Mouse (Mus musculus) liver, embryonic 15.5 days (tissue): Measurements from ENCODE around the gene Pidd1. TPM values are rescaled to one million over a fixed set of nuclear protein-coding genes. Genes with fewer than 3 reads are reported as not detected.

ENCODE experiments used
- ATAC-seq: fragments of 200-750 bp; cut with Nextera tagmentation; 2 replicates; pipeline ENCODE4 v1.8.0; 2017; ENCODE audit warnings: moderate number of reproducible peaks, mild to moderate bottlenecking, moderate library complexity; ENCODE audit not compliant: insufficient read depth
- H3K27ac ChIP-seq: fragments of 300-500 bp; sonication (generic); replicated peaks from 2 replicates; pipeline ENCODE4 v1.5.1; 2015; ENCODE audit warnings: mild to moderate bottlenecking, inconsistent platforms
- H3K27me3 ChIP-seq: fragments of 300-500 bp; sonication (generic); 2 replicates; pipeline ENCODE4 v1.6.1; 2015; ENCODE audit warnings: mild to moderate bottlenecking, inconsistent platforms
- H3K36me3 ChIP-seq: fragments of 300-500 bp; sonication (generic); replicated peaks from 2 replicates; pipeline ENCODE4 v1.6.1; 2015; ENCODE audit warnings: moderate library complexity, mild to moderate bottlenecking, inconsistent platforms
- H3K4me1 ChIP-seq: fragments of 300-500 bp; sonication (generic); replicated peaks from 2 replicates; pipeline ENCODE4 v1.6.1; 2015; ENCODE audit warnings: inconsistent platforms
- H3K4me2 ChIP-seq: fragments of 300-500 bp; sonication (generic); 2 replicates; pipeline ENCODE4 v1.6.1; 2015; ENCODE audit warnings: moderate library complexity, mild to moderate bottlenecking, inconsistent platforms
- H3K4me3 ChIP-seq: fragments of 300-500 bp; sonication (generic); replicated peaks from 2 replicates; pipeline ENCODE4 v1.5.1; 2015; ENCODE audit warnings: mild to moderate bottlenecking, inconsistent platforms
- H3K9ac ChIP-seq: fragments of 300-500 bp; sonication (generic); 2 replicates; pipeline ENCODE4 v1.6.1; 2015; ENCODE audit warnings: moderate library complexity, mild to moderate bottlenecking, inconsistent platforms
- H3K9me3 ChIP-seq: fragments of 300-500 bp; sonication (generic); replicated peaks from 2 replicates; pipeline ENCODE4 v1.6.1; 2016; ENCODE audit warnings: inconsistent platforms
- WGBS: fragments of 180-500 bp; shearing (Covaris S2); methylation state at CpG from one replicate; pipeline ENCODE4 v1.1.7; 2015; ENCODE audit warnings: mixed read lengths; ENCODE audit not compliant: insufficient replicate concordance; 5-methylcytosine and 5-hydroxymethylcytosine counted together
- polyA plus RNA-seq: library from polyadenylated mRNA; unstranded; fragments of >200 nt; fragmentation: Nextera tagmentation; extraction: Ambion mirVana; gene quantifications from 2 replicates; pipeline ENCODE4 v1.2.1, GENCODE M21; 2015

Gene Pidd1
- polyA plus RNA-seq = 10.3 and 10.7 TPM in 2 replicates

- under 1% methylated on average over 25 of the region's 25 CpGs for WGBS
- Histone ChIP-seq H3K4me1 (peaks cover 70% of the 10 kb centered on the region), H3K27ac (peak within 1 kb of the TSS; percentile 82), H3K4me2 (peak within 1 kb of the TSS; percentile 94), H3K36me3 (peaks cover 41% of the 10 kb centered on the region), H3K27me3 (no peaks in the 10 kb centered on the region), H3K9me3 (no peaks in the 10 kb centered on the region), H3K4me3 (peak within 1 kb of the TSS; percentile 68), H3K9ac (peak within 1 kb of the TSS; percentile 75)
- peak; percentile 60 for ATAC-seq
These were observed at the start of gene Pidd1 for GRCm38 (mm10) chr7:141443828-141444237. Pidd1 (minus strand) TSS chr7:141444025.

GRCm38 (mm10) chr7:141492738-141493137 lies 48.9 kb upstream of the Pidd1 start:
- H3K36me3 ChIP-seq = peaks cover 36% of the 10 kb centered on the region
- no peak overlapping the region for H3K4me3 ChIP-seq
- no peak for ATAC-seq
- H3K9ac ChIP-seq = no peak overlapping the region
- no peaks in the 10 kb centered on the region for H3K9me3 ChIP-seq
- no peak overlapping the region for H3K27ac ChIP-seq
- WGBS = 83% methylated on average over 5 of the region's 5 CpGs
- no peak overlapping the region for H3K4me2 ChIP-seq
- no peaks in the 10 kb centered on the region for H3K27me3 ChIP-seq
- no peaks in the 10 kb centered on the region; the same call in 1 of the 2 replicates for H3K4me1 ChIP-seq

- Histone ChIP-seq H3K27ac (no peak overlapping the region), H3K9me3 (no peaks in the 10 kb centered on the region), H3K4me1 (peaks cover 3% of the 10 kb centered on the region; the same call in 1 of the 2 replicates), H3K36me3 (peaks cover 31% of the 10 kb centered on the region), H3K4me2 (no peak overlapping the region), H3K9ac (no peak overlapping the region), H3K4me3 (no peak overlapping the region), H3K27me3 (no peaks in the 10 kb centered on the region)
- 29% methylated on average over 2 of the region's 2 CpGs for WGBS
- ATAC-seq = peak; percentile 53
These were observed 47.3 kb upstream of the Pidd1 start for GRCm38 (mm10) chr7:141491151-141491550.

- Histone ChIP-seq H3K27ac (no peak overlapping the region), H3K4me2 (no peak overlapping the region), H3K4me3 (no peak overlapping the region), H3K4me1 (peaks cover 9% of the 10 kb centered on the region), H3K27me3 (peaks cover 21% of the 10 kb centered on the region), H3K9me3 (no peaks in the 10 kb centered on the region), H3K9ac (no peak overlapping the region), H3K36me3 (peaks cover 6% of the 10 kb centered on the region; the same call in 1 of the 2 replicates)
- WGBS = 77% methylated on average over 7 of the region's 7 CpGs
- ATAC-seq = no peak
These were observed 43.3 kb upstream of the Pidd1 start for GRCm38 (mm10) chr7:141487141-141487540.

- H3K4me3 ChIP-seq = no peak overlapping the region
- H3K9me3 ChIP-seq = no peaks in the 10 kb centered on the region
- H3K4me2 ChIP-seq = no peak overlapping the region
- peaks cover 18% of the 10 kb centered on the region for H3K4me1 ChIP-seq
- peaks cover 30% of the 10 kb centered on the region for H3K27me3 ChIP-seq
- WGBS = 85% methylated on average over 1 of the region's 1 CpGs
- ATAC-seq = no peak
- no peak overlapping the region for H3K9ac ChIP-seq
- H3K27ac ChIP-seq = no peak overlapping the region
- no peaks in the 10 kb centered on the region for H3K36me3 ChIP-seq
These were observed 42.4 kb upstream of the Pidd1 start for GRCm38 (mm10) chr7:141486239-141486638.

GRCm38 (mm10) chr7:141485606-141486005 lies 41.8 kb upstream of the Pidd1 start:
- H3K4me3 ChIP-seq = no peak overlapping the region
- peaks cover 24% of the 10 kb centered on the region for H3K4me1 ChIP-seq
- no peak overlapping the region for H3K27ac ChIP-seq
- H3K4me2 ChIP-seq = no peak overlapping the region
- H3K36me3 ChIP-seq = no peaks in the 10 kb centered on the region
- H3K9ac ChIP-seq = no peak overlapping the region
- WGBS = 77% methylated on average over 2 of the region's 2 CpGs
- H3K9me3 ChIP-seq = no peaks in the 10 kb centered on the region
- H3K27me3 ChIP-seq = peaks cover 36% of the 10 kb centered on the region
- no peak for ATAC-seq

GRCm38 (mm10) chr7:141485186-141485585 lies 41.4 kb upstream of the Pidd1 start:
- Histone ChIP-seq H3K36me3 (no peaks in the 10 kb centered on the region), H3K27ac (no peak overlapping the region), H3K9ac (no peak overlapping the region), H3K4me3 (no peak overlapping the region), H3K9me3 (no peaks in the 10 kb centered on the region), H3K4me1 (peaks cover 28% of the 10 kb centered on the region), H3K27me3 (peaks cover 40% of the 10 kb centered on the region), H3K4me2 (no peak overlapping the region)
- WGBS = 50% methylated on average over 2 of the region's 2 CpGs
- ATAC-seq = no peak

GRCm38 (mm10) chr7:141484186-141485120 lies 40.6 kb upstream of the Pidd1 start:
- Histone ChIP-seq H3K4me1 (peaks cover 29% of the 10 kb centered on the region), H3K9me3 (no peaks in the 10 kb centered on the region), H3K27ac (no peak overlapping the region), H3K4me3 (no peak overlapping the region), H3K4me2 (no peak overlapping the region), H3K9ac (no peak overlapping the region), H3K36me3 (no peaks in the 10 kb centered on the region), H3K27me3 (peaks cover 40% of the 10 kb centered on the region)
- no peak for ATAC-seq
- WGBS = 69% methylated on average over 5 of the region's 5 CpGs

GRCm38 (mm10) chr7:141483114-141483653 lies 39.4 kb upstream of the Pidd1 start:
- Histone ChIP-seq H3K9ac (no peak overlapping the region), H3K27me3 (peaks cover 40% of the 10 kb centered on the region), H3K4me1 (peaks cover 34% of the 10 kb centered on the region), H3K4me3 (no peak overlapping the region), H3K27ac (no peak overlapping the region), H3K9me3 (no peaks in the 10 kb centered on the region), H3K4me2 (no peak overlapping the region), H3K36me3 (no peaks in the 10 kb centered on the region)
- no peak for ATAC-seq
- WGBS = 76% methylated on average over 6 of the region's 6 CpGs

GRCm38 (mm10) chr7:141482531-141483024 lies 38.8 kb upstream of the Pidd1 start:
- Histone ChIP-seq H3K27ac (no peak overlapping the region), H3K27me3 (peaks cover 40% of the 10 kb centered on the region), H3K9me3 (no peaks in the 10 kb centered on the region), H3K4me1 (peaks cover 40% of the 10 kb centered on the region), H3K4me2 (peak overlapping the region; percentile 76), H3K36me3 (no peaks in the 10 kb centered on the region), H3K9ac (no peak overlapping the region), H3K4me3 (peak overlapping the region; percentile 52)
- WGBS = 49% methylated on average over 11 of the region's 11 CpGs
- ATAC-seq = no peak
